Mouse (Mus musculus): Measurements from ENCODE around the gene Lbhd2.

DNA sequence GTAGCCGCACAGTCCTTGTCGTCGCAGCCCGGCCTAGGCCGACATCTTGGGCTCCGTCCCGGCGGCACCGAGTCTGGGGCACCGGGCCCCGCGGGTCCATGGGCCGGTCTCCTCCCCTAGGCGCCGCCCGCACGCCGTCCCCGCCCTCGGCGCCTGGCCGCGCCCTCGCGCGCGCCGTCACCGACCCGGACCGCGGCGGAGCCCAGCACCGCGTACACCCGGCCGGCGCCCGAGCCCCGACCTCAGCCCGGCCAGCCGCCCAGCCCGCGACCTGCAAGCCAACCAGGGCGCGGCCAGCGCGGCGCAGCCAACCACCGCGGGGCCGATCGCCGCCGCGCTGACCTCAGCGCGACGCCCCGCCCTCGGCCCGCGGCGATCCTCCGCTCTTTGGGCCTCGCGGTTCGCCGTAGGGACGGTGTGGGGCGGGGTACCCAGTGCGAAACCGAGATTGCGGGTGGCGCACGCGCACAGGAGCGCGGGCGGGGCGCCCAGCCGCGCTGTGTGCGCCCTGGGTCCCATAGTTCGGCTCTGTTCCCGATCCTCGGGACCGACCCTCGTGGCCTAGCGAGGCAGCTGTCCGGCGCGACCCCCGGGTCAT, 29.1 kb upstream of the Lbhd2 start, which contains the start of gene Cdc42bpb:
- TF ChIP-seq POLR2A (IDR thresholded peaks at IDR 0.05; ENCODE audit: extremely low read depth, insufficient read depth, low read length) (peak; percentile 78), CTCF (IDR thresholded peaks at IDR 0.05; ENCODE audit: extremely low read depth, insufficient read depth, low read length) (no peak)

Measured in cortical plate, adult 2 months (tissue).